Mouse (Mus musculus) urinary bladder, postnatal 25 days (tissue): ENCODE data around the gene Rgs7.

Experiments
- DNase-seq: peaks from one replicate; pipeline ENCODE4 v3.0.0; 2022; ENCODE audit warnings: low spot score

The Rgs7 gene

GRCm38 (mm10) chr1:175174918-175175675, 317.2 kb downstream of the Rgs7 start:
- DNase-seq, result no peak

GRCm38 (mm10) chr1:175155469-175155868, 336.8 kb downstream of the Rgs7 start:
- no peak for DNase-seq

- DNase-seq, result no peak
These were observed 349.2 kb downstream of the Rgs7 start for GRCm38 (mm10) chr1:175143051-175143450.

- no peak for DNase-seq
These were observed 363.8 kb downstream of the Rgs7 start for GRCm38 (mm10) chr1:175128525-175128924.

GRCm38 (mm10) chr1:175124416-175124815, 367.9 kb downstream of the Rgs7 start:
- no peak for DNase-seq

GRCm38 (mm10) chr1:175118904-175119555, 373.3 kb downstream of the Rgs7 start:
- DNase-seq, result no peak

GRCm38 (mm10) chr1:175108270-175108860, 383.9 kb downstream of the Rgs7 start:
- DNase-seq, result no peak

GRCm38 (mm10) chr1:175106315-175106714, 386.0 kb downstream of the Rgs7 start:
- DNase-seq, result no peak

- no peak for DNase-seq
These were observed 386.9 kb downstream of the Rgs7 start for GRCm38 (mm10) chr1:175105426-175105825.

GRCm38 (mm10) chr1:175097014-175097413, 395.3 kb downstream of the Rgs7 start:
- DNase-seq, result no peak

- DNase-seq, result no peak
These were observed 410.2 kb downstream of the Rgs7 start for GRCm38 (mm10) chr1:175082104-175082503.

- DNase-seq, result no peak
These were observed 412.3 kb downstream of the Rgs7 start for GRCm38 (mm10) chr1:175079819-175080608.

- DNase-seq, result no peak
These were observed 418.6 kb downstream of the Rgs7 start for GRCm38 (mm10) chr1:175073500-175074232.

- DNase-seq, result no peak
These were observed 422.5 kb downstream of the Rgs7 start for GRCm38 (mm10) chr1:175069758-175070290.

GRCm38 (mm10) chr1:175049121-175049520, 443.2 kb downstream of the Rgs7 start:
- DNase-seq, result no peak

- peak; percentile 22 for DNase-seq
These were observed 451.0 kb downstream of the Rgs7 start for GRCm38 (mm10) chr1:175041167-175041817.

- no peak for DNase-seq
These were observed 452.3 kb downstream of the Rgs7 start for GRCm38 (mm10) chr1:175040038-175040437.

GRCm38 (mm10) chr1:175039567-175039966, 452.7 kb downstream of the Rgs7 start:
- no peak for DNase-seq

- DNase-seq, result no peak
These were observed 456.8 kb downstream of the Rgs7 start for GRCm38 (mm10) chr1:175035461-175035860.

GRCm38 (mm10) chr1:175032015-175032414, 460.3 kb downstream of the Rgs7 start:
- no peak for DNase-seq

GRCm38 (mm10) chr1:175028716-175029204, 463.5 kb downstream of the Rgs7 start:
- no peak for DNase-seq
